Mouse (Mus musculus): ENCODE measurements around the gene Abhd15. TPM values are rescaled to one million over a fixed set of nuclear protein-coding genes. Genes with fewer than 3 reads are reported as not detected.
A peak's percentile ranks its signal among the peaks of the same experiment; 100 is the strongest.

The Abhd15 gene
- polyA plus RNA-seq, 1 experiment from 2014 or later, result 2.2 TPM

DNA sequence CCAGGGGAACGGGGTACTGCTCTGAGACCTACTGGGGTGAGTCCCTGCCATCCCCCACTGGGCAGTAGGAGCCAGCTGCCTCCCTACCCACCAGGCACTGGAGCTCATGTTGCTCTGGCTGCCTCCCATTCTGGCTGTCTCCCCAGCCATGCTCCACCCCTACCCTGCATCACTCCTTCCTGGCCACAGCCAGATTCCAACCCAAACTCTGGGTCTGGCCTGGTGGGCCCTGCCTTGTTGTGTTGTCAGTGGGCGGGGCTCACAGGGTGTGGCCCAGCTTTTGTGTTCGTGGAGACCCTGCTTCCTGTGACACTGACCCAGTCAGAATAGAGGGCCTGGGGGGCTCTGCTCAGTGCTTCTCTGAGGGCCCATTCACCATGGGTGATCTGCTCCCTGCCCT lies 11.4 kb upstream of the Abhd15 start:
- Histone ChIP-seq H3K4me1 (replicated peaks) (peaks cover 29% of the 10 kb centered on the region), H3K9ac (no peak overlapping the region), H3K4me2 (no peak overlapping the region), H3K36me3 (peaks cover 61% of the 10 kb centered on the region), H3K27ac (no peak overlapping the region; the same call in 1 of the 2 replicates), H3K27me3 (no peaks in the 10 kb centered on the region), H3K9me3 (replicated peaks) (no peaks in the 10 kb centered on the region), H3K4me3 (no peak overlapping the region)
- no peak for ATAC-seq (replicated peaks; ENCODE audit: insufficient number of reproducible peaks, insufficient read depth, low FRiP score, low read depth)
- WGBS, result 66% methylated on average over 3 of the region's 3 CpGs

DNA sequence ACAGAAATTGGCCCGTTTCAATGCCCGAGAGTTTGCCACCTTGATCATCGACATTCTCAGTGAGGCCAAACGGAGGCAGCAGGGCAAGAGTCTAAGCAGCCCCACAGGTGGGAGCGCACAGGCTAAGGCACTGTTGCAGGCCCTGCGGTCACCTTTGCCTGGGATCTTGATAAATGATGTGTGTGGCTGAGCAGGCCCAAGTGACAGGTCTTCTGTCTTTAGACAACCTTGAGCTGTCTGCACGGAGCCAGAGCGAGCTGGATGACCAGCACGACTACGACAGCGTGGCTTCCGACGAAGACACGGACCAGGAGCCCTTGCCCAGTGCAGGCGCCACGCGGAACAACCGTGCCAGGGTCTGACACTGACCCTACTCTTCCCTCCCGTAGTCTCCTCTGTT lies 10.5 kb upstream of the Abhd15 start:
- Histone ChIP-seq H3K27ac (no peak overlapping the region), H3K36me3 (peaks cover 59% of the 10 kb centered on the region), H3K9ac (no peak overlapping the region), H3K27me3 (no peaks in the 10 kb centered on the region), H3K9me3 (replicated peaks) (no peaks in the 10 kb centered on the region), H3K4me3 (no peak overlapping the region), H3K4me1 (replicated peaks) (peaks cover 30% of the 10 kb centered on the region), H3K4me2 (no peak overlapping the region)
- WGBS, result 93% methylated on average over 19 of the region's 19 CpGs
- no peak for ATAC-seq (replicated peaks; ENCODE audit: insufficient number of reproducible peaks, insufficient read depth, low FRiP score, low read depth)

DNA sequence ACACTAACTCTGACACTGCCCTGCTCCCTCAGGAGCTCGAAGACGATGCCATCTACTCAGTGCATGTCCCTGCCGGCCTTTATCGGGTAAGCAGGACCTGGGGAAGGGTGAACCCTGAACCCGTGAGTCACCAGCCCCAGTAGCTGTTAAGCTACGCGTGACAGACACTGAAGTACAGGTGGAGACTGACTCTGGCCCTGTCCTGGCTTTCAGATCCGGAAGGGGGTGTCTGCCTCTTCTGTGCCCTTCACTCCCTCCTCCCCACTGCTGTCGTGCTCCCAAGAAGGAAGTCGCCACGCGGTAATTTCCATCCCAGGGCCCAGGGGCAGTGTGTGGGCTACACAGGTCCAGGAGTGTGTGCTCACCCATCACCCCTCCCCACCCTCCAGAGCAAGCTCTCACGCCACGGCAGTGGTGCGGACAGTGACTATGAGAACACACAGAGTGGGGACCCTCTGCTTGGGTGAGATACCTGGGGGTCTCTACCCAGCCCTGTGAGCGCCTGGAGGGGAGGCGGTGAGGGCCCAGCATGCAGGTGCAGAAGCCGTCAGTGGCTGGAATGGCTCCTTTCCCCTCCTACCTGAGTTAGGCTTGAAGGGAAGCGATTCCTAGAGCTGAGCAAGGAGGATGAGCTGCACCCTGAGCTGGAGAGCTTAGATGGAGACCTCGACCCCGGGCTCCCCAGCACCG lies 9.5 kb upstream of the Abhd15 start:
- 86% methylated on average over 22 of the region's 22 CpGs for WGBS
- H3K27ac ChIP-seq, result no peak overlapping the region
- H3K9me3 ChIP-seq (replicated peaks), result no peaks in the 10 kb centered on the region
- H3K9ac ChIP-seq, result no peak overlapping the region
- no peak overlapping the region for H3K4me2 ChIP-seq
- H3K4me1 ChIP-seq (replicated peaks), result peaks cover 30% of the 10 kb centered on the region
- no peak for ATAC-seq (replicated peaks; ENCODE audit: insufficient number of reproducible peaks, insufficient read depth, low FRiP score, low read depth)
- H3K4me3 ChIP-seq, result no peak overlapping the region
- no peaks in the 10 kb centered on the region for H3K27me3 ChIP-seq
- H3K36me3 ChIP-seq, result peaks cover 48% of the 10 kb centered on the region

DNA sequence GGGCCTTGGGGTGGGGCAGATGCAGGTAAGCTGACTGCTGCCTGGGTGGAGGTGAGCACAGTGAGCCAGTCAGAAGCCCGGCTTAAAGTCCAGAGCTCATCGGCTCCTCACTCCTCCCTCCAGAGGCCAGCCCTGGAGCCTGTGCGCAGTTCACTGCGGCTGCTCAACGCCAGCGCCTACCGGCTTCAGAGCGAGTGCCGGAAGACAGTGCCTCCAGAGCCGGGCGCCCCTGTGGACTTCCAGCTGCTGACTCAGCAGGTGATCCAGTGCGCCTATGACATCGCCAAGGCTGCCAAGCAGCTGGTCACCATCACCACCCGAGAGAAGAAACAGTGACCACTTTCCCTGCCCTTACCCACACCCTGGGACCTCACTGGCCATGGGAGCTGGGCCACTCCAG lies 8.6 kb upstream of the Abhd15 start:
- Histone ChIP-seq H3K4me3 (no peak overlapping the region), H3K9ac (no peak overlapping the region), H3K36me3 (peaks cover 40% of the 10 kb centered on the region), H3K27me3 (no peaks in the 10 kb centered on the region), H3K4me1 (replicated peaks) (peaks cover 21% of the 10 kb centered on the region), H3K27ac (no peak overlapping the region), H3K9me3 (replicated peaks) (no peaks in the 10 kb centered on the region), H3K4me2 (no peak overlapping the region)
- no peak for ATAC-seq (replicated peaks; ENCODE audit: insufficient number of reproducible peaks, insufficient read depth, low FRiP score, low read depth)
- 83% methylated on average over 14 of the region's 14 CpGs for WGBS

DNA sequence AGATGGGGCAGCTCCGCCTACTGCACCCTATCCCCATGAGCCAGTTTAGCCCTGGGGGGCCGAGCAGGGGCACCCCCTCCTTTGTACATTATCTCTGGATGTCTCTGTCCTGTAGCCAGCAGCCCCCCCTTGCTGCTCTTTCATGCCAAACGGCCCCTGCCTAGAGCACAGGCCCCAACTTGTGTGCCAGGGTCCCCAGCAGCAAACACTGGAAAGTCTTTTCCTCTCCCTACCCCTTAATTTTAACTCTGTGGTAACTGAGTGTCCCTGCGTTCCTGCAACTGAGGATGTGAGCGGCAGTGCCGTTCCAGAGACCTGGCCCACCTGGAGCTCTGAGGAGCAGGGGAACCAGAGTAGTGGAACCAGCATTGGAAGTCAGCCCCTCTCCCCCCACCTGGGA lies 8.0 kb upstream of the Abhd15 start:
- peaks cover 24% of the 10 kb centered on the region for H3K4me1 ChIP-seq (replicated peaks)
- H3K36me3 ChIP-seq, result peaks cover 40% of the 10 kb centered on the region
- no peak overlapping the region for H3K4me2 ChIP-seq
- WGBS, result 80% methylated on average over 6 of the region's 6 CpGs
- no peaks in the 10 kb centered on the region for H3K9me3 ChIP-seq (replicated peaks)
- no peak overlapping the region for H3K27ac ChIP-seq
- no peak for ATAC-seq (replicated peaks; ENCODE audit: insufficient number of reproducible peaks, insufficient read depth, low FRiP score, low read depth)
- no peaks in the 10 kb centered on the region for H3K27me3 ChIP-seq
- H3K9ac ChIP-seq, result no peak overlapping the region
- H3K4me3 ChIP-seq, result no peak overlapping the region

DNA sequence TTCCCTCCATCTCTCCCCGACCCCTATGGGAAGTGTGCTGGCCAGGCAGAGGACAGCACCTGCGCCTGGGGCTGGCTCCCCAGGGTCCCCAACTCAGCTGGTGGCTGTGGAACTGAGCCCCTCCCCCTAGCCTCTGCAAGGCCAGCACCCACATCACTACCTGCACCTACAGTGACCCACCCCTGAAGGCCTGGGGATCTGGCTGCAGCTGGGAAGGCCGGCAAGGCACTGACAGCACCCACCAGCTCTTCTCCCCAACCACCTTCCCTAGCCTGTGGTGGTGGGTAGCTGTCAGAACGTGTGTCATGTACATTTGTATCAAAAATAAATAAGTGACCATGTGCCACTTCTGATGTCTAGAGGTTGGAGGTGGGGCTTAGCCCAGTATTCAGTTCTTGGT lies 7.5 kb upstream of the Abhd15 start:
- Histone ChIP-seq H3K4me2 (no peak overlapping the region), H3K9me3 (replicated peaks) (no peaks in the 10 kb centered on the region), H3K4me1 (replicated peaks) (peaks cover 27% of the 10 kb centered on the region), H3K36me3 (peaks cover 40% of the 10 kb centered on the region), H3K4me3 (no peak overlapping the region), H3K9ac (no peak overlapping the region), H3K27me3 (no peaks in the 10 kb centered on the region), H3K27ac (no peak overlapping the region)
- ATAC-seq (replicated peaks; ENCODE audit: insufficient number of reproducible peaks, insufficient read depth, low FRiP score, low read depth), result no peak
- WGBS, result 70% methylated on average over 4 of the region's 4 CpGs

GRCm38 (mm10) chr11:77508068-77509021 lies 6.6 kb upstream of the Abhd15 start:
- Histone ChIP-seq H3K27ac (peak overlapping the region; percentile 77), H3K36me3 (peaks cover 34% of the 10 kb centered on the region), H3K27me3 (no peaks in the 10 kb centered on the region), H3K9ac (peak overlapping the region; percentile 66), H3K9me3 (replicated peaks) (no peaks in the 10 kb centered on the region), H3K4me2 (peak overlapping the region; percentile 85), H3K4me1 (replicated peaks) (peaks cover 24% of the 10 kb centered on the region), H3K4me3 (peak overlapping the region; percentile 45)
- WGBS, result 20% methylated on average over 49 of the region's 49 CpGs
- ATAC-seq (replicated peaks; ENCODE audit: insufficient number of reproducible peaks, insufficient read depth, low FRiP score, low read depth), result peak; percentile 53; the same call in 1 of the 2 replicates

DNA sequence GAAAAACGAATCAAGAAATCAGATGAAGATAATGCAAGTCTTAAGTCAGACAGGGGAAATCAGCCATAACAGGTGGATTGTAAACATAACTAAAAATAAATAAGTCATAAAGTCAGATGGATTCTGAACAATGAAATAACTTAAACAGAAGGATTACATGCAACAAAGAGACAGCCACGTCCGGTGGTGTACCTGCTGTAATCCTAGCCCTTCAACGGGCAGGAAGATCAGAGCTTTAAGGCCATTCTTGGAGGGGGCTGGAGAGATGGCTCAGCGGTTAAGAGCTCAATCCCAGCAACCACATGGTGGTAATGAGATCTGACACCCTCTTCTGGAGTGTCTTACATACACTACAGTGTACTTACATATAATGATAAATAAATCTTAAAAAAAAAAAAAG lies 3.6 kb upstream of the Abhd15 start:
- peaks cover 10% of the 10 kb centered on the region for H3K36me3 ChIP-seq
- 77% methylated on average over 5 of the region's 5 CpGs for WGBS
- no peak for ATAC-seq (replicated peaks; ENCODE audit: insufficient number of reproducible peaks, insufficient read depth, low FRiP score, low read depth)
- peaks cover 49% of the 10 kb centered on the region for H3K4me1 ChIP-seq (replicated peaks)
- no peak overlapping the region for H3K9ac ChIP-seq
- peaks cover 3% of the 10 kb centered on the region; the same call in 1 of the 2 replicates for H3K27me3 ChIP-seq
- no peak overlapping the region for H3K4me2 ChIP-seq
- H3K9me3 ChIP-seq (replicated peaks), result no peaks in the 10 kb centered on the region
- H3K27ac ChIP-seq, result no peak overlapping the region
- no peak overlapping the region for H3K4me3 ChIP-seq

- under 1% methylated on average over 77 of the region's 84 CpGs for WGBS
- H3K27ac ChIP-seq, result peak overlapping the region; percentile 90
Measured at GRCm38 (mm10) chr11:77512891-77513810, 1.8 kb upstream of the Abhd15 start.

GRCm38 (mm10) chr11:77513811-77514170 lies 1.1 kb upstream of the Abhd15 start:
- Histone ChIP-seq H3K4me2 (peak overlapping the region; percentile 96), H3K9me3 (replicated peaks) (no peaks in the 10 kb centered on the region), H3K4me1 (replicated peaks) (peaks cover 42% of the 10 kb centered on the region), H3K4me3 (peak overlapping the region; percentile 90), H3K27me3 (peaks cover 6% of the 10 kb centered on the region; the same call in 1 of the 2 replicates), H3K9ac (peak overlapping the region; percentile 51), H3K27ac (peak overlapping the region; percentile 71), H3K36me3 (no peaks in the 10 kb centered on the region; the same call in 1 of the 2 replicates)
- ATAC-seq (replicated peaks; ENCODE audit: insufficient number of reproducible peaks, insufficient read depth, low FRiP score, low read depth), result no peak
- 13% methylated on average over 10 of the region's 10 CpGs for WGBS

More at GRCm38 (mm10) chr11:77512891-77513810, 1.8 kb upstream of the Abhd15 start:
- ATAC-seq (replicated peaks; ENCODE audit: insufficient number of reproducible peaks, insufficient read depth, low FRiP score, low read depth), result peak; percentile 79
- Histone ChIP-seq H3K9ac (peak overlapping the region; percentile 87), H3K4me2 (peak overlapping the region; percentile 96), H3K27me3 (peaks cover 6% of the 10 kb centered on the region; the same call in 1 of the 2 replicates), H3K36me3 (no peaks in the 10 kb centered on the region; the same call in 1 of the 2 replicates), H3K4me1 (replicated peaks) (peaks cover 49% of the 10 kb centered on the region), H3K4me3 (peak overlapping the region; percentile 90), H3K9me3 (replicated peaks) (no peaks in the 10 kb centered on the region)
